Mouse (Mus musculus): Measurements from ENCODE around the gene Tvp23a. TPM values are rescaled to one million over a fixed set of nuclear protein-coding genes. Genes with fewer than 3 reads are reported as not detected.

The Tvp23a gene
- total RNA-seq, 2 experiments from 2014 or later: 0.23 to 0.31 TPM

DNA sequence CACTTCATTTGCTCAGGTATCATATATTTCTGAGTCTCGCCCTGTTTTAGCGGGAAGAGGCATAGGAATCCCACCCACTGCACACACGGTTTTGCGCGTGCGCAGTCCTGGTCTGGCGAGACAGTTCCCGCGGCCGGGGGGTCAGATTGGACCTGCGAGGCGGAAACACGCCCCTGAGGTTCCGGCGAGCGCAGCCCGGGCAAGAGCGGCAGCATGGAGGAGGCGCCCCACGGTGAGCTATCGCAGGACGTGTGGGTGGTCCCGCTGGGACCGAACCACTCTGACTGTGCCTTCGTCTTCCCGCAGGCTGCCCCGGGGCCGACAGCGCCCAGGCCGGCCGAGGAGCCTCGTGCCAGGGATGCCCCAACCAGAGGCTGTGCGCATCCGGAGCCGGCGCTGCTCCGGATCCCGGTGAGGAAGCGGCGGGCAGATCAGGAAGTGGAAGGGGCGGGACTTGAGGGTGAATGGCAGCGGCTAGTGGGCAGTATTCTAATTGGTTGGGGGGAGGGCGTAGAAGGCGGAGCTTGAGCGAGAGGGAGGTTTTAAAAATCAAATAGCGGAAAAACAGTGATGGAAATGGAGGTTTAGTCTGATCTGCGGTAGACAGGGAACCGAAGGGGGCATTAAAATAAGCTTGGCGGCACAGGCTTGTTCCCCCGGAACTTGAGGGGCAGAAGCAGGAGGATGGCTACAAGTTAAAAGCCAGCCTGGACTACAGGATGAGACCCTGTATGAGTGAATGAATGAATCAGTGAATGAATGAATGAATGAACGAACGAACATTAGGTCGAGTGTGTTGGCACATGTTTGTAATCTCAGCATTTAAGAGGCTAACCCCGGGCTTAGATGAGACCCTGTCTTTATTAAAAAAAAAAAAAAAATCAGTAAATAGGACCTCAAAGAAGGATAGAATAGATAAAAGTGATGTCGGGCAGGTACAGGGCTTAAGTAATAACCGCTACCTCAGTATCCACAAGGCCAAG is 35.1 kb downstream of the Tvp23a start, which contains the start of gene Nubp1:
TSS of gene Nubp1 (plus strand) at position 185 of the 983 bp plus-strand sequence.
- intact Hi-C loops (cut with DNase I): no loop called here

DNA sequence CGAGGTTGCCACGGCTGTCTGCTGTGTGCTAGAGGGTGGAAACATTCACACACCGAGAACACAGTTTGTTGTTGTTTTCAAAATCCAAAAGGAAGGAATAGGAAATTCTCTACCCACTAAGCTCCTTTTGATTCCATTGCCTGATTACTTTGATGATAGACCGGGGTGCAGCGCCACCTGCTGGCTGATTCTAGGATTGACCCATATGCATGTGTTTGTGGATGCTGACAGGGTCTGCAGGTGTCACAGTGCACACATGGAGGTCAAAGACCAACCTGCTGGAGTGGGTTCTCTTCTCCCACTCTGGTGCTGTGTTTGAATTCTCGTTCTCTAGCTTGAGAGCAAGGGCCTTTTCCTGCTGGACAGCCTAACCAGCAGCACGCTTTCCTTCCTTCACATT is 48.0 kb downstream of the Tvp23a start:
- intact Hi-C loops (cut with DNase I): loop anchor here (5.0 kb wide), 2 partner anchors 117 to 312 kb away; no protein-coding TSS in a partner anchor
- DNase-seq (ENCODE audit: low spot score): peak; percentile 40

More for the DNA sequence above, 35.1 kb downstream of the Tvp23a start, which contains the start of gene Nubp1:
- peak; percentile 89 for DNase-seq (ENCODE audit: low spot score)

DNA sequence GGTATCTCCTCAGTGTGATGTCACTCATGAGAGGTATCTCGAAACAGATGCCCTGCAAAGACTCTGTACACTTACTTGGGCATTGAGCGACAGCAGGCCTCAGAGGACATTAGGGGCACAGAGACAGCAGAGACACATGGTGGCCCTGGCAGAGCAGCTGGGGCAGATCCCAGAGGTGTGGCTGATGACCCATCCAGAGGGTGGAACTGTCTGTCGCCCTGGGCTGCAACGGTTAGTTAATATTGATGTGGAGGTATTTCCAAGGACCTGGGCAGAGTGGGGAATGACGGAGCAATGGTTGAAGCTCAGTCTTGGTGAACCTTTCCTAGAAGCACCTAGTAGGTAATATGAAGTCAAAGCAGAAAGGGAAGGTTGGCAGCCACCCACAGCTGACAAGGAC is 48.4 kb downstream of the Tvp23a start:
- DNase-seq (ENCODE audit: low spot score): no peak
- intact Hi-C loops (cut with DNase I): loop anchor here (5.0 kb wide), 2 partner anchors 116 to 311 kb away; no protein-coding TSS in a partner anchor

DNA sequence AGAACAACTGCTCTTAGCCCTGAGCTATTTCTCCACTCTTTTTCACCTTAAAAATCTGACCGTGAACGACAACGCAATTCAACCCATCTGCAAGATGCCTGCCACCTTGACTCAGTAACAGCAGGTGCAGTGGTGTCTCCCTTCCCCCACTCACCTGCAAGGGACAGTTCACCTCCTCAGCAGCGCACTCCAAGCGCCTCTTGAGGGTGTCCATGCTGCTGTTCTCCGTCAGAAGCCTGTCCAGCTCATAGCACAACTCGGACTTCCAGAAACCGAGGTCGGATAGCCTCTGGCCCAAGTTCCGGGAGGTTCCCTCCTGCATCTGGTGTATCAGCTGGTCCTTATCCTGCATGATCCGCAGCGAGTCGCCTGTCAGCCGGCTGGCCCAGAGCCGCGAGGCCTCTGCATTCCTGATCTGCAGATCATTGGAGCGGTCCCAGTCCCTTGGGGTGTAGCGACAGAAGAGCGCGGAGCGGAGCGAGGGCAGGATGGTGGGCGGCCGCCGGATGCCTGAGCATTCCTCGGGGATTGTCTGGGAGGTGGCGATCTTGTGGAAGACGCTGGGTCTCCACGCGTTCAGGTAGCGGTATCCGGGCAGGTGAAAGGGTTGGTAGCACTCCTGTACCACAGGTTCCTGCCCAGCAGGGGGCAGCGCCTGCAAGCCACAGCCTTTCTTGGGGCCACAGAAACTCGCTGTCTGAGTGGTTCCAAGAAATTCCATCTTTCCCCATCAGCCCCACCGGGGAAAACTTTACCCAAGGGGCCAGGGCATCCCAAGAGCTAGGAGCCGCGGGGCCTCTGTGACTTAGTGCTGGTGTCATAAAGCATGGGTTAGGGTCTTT is 52.2 kb downstream of the Tvp23a start, which contains the start of gene Tekt5:
TSS of gene Tekt5 (minus strand) at position 792 of the 842 bp plus-strand sequence.
- intact Hi-C loops (cut with DNase I): loop anchor here (5.0 kb wide), 2 partner anchors 113 to 308 kb away; no protein-coding TSS in a partner anchor
- DNase-seq (ENCODE audit: low spot score): no peak

DNA sequence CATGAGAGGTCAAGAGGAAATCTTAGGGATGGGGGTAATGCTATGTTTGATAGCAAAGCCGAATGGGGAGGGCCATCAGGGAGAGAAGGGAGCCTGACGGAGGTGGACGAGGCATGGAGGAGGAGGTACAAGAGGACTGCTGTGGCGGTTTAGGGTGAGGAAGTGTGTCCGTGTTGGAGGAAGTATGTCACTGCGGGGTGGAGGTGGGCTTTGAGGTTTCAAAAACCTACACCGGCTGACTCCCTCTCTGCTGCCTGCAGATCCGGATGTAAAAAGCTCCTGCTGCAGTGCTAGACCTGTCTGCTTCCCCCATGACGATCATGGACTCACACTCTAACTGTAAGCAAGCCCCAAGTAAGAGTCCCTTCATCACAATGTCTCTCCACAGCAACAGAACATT is 54.6 kb downstream of the Tvp23a start:
- no peak for DNase-seq (ENCODE audit: low spot score)
- intact Hi-C loops (cut with DNase I): no loop called here

DNA sequence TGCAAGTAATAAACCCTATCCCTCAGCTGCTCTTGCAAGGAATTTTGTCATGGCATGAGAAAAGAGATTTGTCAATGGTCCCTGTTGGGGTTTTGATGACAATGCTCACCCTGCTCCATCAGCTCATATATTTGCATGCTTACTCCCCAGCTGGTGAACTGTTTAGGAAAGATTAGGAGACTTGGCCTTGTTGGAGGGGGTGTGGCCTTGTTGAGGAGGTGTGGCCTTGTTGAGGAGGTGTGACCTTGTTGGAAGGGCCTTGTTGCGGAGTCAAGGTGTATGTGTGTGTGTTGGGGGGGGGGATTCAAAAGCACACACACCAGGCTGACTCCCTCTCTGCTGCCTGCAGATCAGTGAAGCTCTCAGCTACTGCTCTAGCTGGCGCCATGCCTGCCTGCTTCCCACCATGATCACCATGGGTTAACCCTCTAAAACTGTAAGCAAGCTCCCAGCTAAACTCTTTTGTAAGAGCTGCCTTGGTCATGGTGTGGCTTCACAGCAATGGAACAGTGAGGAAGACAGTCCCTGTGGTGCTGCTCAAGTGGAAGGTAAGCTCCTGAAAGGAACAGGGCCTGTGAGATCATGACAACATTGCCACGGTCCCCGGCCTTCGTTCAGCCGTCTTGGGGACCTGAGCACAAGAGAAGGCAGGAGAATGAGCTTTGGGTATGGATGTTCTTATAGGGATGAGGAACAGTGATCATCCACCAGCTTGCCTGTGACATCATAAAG is 58.4 kb downstream of the Tvp23a start:
- intact Hi-C loops (cut with DNase I): no loop called here

DNA sequence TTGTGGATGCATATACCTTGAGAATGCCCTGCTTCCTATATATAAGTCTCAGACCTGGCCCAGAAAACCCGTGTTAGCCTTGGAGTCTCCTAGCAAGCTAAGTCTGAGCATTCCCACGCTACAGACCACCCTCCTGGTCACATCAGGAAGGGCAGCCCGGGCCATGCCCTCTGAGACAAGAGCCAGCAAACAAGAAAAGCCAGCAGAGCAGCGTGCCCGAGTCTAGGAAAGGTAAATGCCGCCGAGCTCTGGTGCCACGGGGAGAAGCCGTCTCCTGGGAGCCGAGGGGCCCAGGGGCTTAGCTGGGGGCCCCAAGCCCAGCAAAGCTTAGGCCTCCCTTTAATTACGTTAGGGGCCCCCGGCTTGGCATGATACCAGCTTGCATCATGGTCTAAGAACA is 61.9 kb downstream of the Tvp23a start:
- DNase-seq (ENCODE audit: low spot score): no peak

More for the DNA sequence above, 58.4 kb downstream of the Tvp23a start:
- no peak for DNase-seq (ENCODE audit: low spot score)

DNA sequence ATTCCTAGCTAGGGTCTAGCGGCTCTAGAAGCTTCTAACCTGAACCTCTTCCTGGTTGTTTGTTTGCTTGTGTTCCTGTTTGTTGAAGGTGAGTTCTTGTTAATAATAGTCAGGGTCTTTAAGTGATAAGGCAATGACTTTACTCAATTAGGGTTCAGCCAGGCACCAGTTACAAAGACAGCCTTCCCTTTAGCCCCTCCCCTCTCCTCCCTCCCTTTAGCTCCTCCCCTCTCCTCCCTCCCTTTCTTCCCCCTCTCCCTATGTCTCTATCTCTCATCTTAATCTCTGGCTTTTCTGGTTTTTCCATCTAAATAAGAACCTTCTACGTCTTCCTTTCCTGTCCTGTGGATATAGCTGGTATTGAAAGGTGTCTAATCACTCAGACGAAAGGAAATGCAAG is 62.6 kb downstream of the Tvp23a start:
- intact Hi-C loops (cut with DNase I): no loop called here
- no peak for DNase-seq (ENCODE audit: low spot score)

More for the DNA sequence above, 61.9 kb downstream of the Tvp23a start:
- intact Hi-C loops (cut with DNase I): no loop called here

DNA sequence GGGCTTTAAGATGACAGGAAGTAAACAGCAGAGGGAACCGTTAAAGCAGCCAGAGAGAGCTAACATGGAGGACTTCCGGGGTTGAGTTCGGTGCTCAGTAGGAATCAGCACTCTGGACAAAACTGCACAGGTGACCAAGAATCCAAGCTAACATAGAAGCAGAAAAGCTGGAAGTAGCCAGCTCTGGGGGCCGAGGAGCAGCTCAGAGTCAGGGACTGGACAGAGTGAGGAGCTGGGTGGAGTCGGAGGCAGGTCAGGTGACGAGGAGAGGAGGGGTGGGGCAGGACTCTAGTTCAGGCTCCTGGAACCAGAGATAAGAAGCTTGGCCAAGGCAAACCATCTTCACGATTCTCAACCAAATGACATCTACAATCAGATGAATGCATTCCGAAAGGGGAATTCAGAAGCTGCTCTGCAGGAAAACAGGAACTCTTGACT is 63.1 kb downstream of the Tvp23a start:
- intact Hi-C loops (cut with DNase I): no loop called here
- DNase-seq (ENCODE audit: low spot score): no peak

DNA sequence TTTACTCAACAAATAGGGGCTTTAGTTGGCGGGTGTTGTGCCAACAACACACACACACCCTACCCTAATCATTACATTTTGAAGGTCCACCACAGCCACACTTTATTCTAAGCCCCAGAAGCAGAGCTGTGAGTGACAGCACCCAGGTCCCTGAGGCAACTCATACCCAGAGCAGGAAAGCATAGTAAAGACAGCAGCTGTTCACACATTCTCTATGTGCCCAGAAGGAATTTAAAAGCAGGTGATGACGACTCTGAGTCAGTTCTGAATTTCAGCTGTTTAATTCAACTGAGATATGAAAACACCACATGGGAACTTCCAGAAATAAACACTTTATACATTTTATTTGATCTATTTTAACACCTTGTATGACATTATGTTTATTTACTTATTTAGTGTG is 67.6 kb downstream of the Tvp23a start:
- intact Hi-C loops (cut with DNase I): no loop called here
- no peak for DNase-seq (ENCODE audit: low spot score)

DNA sequence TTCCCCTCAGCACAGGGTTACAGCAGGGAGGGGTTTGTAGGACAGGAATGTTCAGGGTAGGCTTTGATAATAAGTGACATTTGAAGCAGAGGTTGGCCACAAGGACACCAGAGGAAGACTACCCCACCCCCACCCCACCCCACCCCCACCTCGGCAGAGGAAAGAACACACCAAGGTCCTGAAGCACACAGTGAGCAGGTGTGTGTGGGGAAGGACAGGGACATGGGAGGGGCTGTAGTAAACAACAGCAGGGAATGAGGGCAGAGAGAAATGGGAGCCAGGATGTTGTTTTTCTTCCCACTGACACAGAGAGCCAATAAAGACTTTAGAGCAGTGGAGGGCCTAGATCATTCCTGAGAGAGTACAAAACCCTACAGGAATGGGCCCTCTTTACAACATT is 69.9 kb downstream of the Tvp23a start:
- no peak for DNase-seq (ENCODE audit: low spot score)
- intact Hi-C loops (cut with DNase I): no loop called here

DNA sequence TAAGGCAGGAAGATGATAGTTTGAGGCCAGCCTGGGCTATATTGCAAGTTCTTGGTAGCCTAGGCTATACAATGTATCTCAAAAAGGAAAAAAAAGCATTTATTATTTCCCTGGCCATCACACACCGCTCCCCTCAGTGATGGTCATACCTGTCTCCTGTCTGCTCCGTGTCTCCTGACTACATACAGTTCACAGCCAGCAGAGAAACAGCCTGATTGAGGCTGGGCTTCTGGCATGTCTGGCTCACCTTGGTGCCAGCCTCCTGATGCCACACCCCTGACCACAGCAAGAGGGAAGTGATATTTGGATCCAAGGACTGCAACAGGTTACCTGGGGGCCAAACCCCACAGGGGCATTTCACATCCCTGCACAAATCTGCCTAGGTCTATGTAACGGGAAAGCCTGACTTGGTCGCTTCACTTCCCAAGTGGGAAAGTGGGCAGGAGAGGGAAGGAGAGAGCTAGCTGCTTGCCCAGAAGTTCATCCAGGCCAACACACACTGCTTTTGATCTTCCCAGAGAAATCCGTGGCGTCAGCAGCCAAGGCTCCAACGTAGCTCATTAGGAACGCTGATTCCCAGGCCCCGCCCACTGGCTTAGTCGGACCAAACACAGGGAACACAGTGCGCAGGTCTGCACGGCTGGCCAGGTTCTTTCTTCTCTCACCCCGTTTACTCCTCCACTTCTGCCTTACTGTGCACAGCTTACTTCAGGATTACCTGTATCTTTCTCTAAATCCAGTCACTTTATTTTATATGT is 72.7 kb downstream of the Tvp23a start:
- intact Hi-C loops (cut with DNase I): loop anchor here (1.0 kb wide), 1 partner anchor 22 kb away; no protein-coding TSS in a partner anchor

DNA sequence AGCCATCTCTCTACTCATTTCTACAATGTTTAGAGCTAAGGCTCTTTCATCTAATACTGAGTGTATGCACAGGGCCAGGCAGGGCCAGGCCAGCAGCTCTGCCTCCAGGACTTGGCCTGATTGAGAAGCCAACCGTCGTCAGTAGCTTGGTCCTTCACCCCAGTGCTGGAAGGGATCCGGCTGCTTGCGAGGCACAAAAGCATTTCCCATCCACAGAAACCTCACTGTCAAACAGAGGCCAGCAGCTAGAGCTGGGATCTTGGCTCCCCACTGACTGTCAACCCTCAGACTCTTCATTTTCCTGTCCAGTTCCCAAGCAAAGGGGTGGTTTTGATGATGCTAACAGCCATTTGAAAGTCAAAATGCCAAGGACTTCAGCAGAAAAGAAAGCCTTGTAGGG is 74.8 kb downstream of the Tvp23a start:
- no peak for DNase-seq (ENCODE audit: low spot score)
- intact Hi-C loops (cut with DNase I): no loop called here

More for the DNA sequence above, 72.7 kb downstream of the Tvp23a start:
- DNase-seq (ENCODE audit: low spot score): no peak

Other genes starting within 250 kb of the Tvp23a start
- gene Emp2, start 133.4 kb downstream of the Tvp23a start, total RNA-seq (2021): 10 to 100 TPM; 38.4 to 44.1 TPM
- not detected for gene Tekt5, start 51.9 kb downstream of the Tvp23a start, total RNA-seq (2021)
- 10 to 100 TPM in 1 of 2 experiments, 1 to 10 TPM in 1; 9.4 to 10.5 TPM for gene Nubp1, start 35.4 kb downstream of the Tvp23a start, total RNA-seq (2021)
- gene Ciita, start 32.7 kb upstream of the Tvp23a start, total RNA-seq (2021): under 1 TPM; 0.52 to 0.64 TPM
- gene Dexi, start 95.7 kb upstream of the Tvp23a start, total RNA-seq (2021): 10 to 100 TPM; 34.6 to 37.4 TPM
- gene Clec16a, start 98.0 kb upstream of the Tvp23a start, total RNA-seq (2021): 10 to 100 TPM; 55.1 to 56.0 TPM